Mouse (Mus musculus): ENCODE measurements around the gene Unc13b.
A peak's percentile ranks its signal among the peaks of the same experiment; 100 is the strongest.
"Not testable (repeated sequence)": the region's sequence is repeated elsewhere in the genome, so short reads cannot be mapped to it uniquely, and the experiment has no call there.

Gene Unc13b

DNA sequence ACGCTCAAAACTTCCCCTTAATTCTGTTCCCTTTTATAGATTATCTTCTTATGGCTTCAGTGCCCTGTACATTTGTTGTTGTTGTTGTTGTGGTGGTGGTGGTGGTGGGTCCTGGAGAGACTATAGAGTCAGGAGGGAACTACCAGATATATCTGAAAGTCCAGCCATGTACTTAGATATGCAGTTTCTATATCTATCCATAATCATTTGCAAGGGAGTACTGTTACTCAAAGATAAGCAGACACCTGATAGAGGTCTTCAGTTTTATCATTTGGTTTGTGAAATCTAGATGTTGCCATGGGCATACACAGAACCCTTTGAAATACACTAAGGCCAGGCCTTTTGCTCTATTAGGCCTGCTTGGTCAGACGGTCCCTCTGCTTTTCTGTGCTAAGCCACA is 55.8 kb downstream of the Unc13b start:
- no peak for DNase-seq

DNA sequence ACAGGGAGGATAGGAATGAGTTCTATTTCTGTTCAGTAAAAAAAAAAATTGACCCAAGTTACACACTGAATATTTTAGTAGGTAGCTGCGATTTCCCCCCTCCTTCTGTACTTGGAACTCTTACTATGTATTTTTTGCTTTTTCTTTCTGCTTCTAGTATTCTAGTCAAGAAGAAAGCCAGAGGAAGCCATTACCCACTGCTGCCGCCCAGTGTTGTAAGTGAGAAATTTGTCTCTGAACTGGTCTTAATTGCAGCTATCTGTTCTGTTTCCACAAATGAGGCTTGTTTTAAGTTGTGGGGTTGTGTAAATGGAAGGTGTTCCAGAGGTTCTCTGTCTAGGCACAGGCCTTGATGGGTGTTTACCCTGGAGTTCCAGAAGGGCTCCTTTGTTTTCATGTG is 56.2 kb downstream of the Unc13b start:
- DNase-seq: peak; percentile 63

- no peak for DNase-seq
These were observed 57.5 kb downstream of the Unc13b start for GRCm38 (mm10) chr4:43116249-43116648.

GRCm38 (mm10) chr4:43129750-43130149 is 71.0 kb downstream of the Unc13b start:
- no peak for DNase-seq

DNA sequence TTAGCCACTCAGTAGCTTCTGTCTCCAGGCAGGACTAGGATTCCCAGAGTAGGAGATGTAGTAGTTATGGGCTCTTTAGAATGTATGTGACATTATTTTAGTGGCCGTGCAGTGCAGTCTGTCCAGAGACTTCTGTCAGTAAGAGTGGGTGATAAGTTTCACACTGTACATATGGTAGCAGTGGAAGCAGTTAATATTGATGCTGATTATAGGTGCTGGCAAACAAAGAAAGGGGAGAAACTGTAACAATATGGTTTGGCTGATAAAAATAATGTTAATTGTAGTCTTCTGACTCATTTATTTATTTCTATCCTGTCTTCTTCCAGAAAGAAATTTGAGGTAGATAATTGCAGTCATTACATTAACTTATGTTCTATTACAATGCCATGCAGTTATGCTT is 83.9 kb downstream of the Unc13b start:
- DNase-seq: no peak

- not testable (repeated sequence) for DNase-seq
These were observed 93.7 kb downstream of the Unc13b start for GRCm38 (mm10) chr4:43152413-43152812.

DNA sequence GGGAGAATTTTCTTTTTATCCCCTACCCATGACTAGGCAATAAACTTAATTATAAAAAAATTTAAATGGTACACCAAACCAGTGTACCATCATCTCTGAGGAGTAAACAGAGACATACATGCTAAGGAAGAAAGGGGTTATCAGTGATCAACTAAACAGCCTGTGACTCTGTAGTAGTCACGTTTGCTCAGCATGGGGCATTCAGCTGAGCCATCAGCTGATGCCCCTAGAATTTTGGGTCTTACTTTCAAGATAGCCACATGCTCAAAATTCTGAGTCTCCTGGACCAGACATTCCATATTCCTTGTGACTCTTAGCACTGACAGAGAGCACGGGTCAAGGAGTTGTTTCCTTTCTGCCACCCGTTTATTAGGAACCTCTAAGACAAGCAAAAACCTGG is 101.3 kb downstream of the Unc13b start:
- DNase-seq: no peak

DNA sequence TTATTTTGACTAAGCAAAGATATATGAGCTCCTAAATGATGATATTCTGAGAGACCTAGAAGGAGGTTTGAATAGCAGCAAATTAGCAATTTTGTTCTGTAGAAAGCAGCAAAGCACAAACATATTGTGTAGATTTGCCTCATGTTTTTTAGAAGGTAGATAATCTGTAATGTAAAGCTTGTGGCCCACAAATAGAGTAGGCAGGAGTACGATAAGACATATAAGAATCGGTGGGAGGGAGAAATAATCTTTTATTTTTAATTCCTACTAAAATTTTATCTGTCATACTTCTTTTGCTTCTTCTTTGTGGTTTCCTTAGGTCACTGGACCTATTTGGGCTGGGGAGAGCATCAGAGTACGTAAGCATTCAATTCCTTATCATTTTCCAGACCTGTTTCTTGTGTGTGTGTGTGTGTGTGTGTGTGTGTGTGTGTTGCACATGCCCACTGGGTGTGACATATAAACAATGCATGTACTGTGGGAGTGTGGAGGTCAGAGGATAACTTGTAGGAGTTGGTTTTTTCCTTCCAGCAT is 102.4 kb downstream of the Unc13b start:
- DNase-seq: no peak

DNA sequence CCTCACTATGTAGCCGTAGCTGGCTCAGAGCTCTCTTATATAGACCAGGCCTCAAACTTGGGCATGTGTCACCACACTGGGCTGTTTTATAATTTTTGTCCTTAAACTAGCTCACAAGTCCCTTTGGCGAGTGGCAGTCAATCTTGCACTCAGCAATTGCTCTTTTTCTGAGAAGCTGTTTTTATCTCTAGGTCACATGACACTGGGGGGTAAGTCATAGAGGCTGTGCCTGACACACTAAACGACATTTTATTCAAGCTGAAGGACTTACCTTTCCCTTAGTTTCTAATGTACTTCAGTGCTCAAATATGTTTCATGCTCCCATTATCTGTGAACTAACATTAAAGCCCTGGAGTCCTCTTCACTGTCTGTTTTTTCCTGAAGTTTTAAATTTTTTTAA is 104.5 kb downstream of the Unc13b start:
- DNase-seq: no peak

DNA sequence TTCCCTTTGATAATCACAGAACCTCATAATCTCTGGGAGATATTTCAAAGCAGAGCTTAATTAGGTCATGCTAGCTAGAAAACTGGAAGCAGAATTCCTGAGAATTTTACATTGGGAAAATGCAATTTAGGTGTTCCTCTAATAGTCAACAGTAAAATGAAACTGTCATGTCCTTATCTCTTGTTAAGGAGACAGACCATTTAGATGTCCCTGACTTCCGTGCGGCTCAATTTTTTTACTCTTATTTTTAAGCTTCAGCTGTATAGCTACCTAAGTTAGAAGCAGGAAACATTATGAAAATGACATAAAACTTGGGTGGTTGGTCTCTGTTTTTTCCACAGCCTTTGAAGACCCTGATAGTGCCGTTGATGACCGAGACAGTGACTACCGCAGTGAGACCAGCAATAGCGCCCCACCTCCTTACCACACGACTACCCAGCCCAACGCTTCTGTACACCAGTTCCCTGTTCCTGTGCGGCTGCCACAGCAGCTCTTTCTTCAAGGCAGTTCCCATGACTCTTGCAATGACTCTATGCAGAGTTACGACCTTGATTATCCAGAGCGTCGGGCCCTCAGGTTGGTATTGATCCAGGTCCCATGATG is 106.8 kb downstream of the Unc13b start:
- DNase-seq: no peak

DNA sequence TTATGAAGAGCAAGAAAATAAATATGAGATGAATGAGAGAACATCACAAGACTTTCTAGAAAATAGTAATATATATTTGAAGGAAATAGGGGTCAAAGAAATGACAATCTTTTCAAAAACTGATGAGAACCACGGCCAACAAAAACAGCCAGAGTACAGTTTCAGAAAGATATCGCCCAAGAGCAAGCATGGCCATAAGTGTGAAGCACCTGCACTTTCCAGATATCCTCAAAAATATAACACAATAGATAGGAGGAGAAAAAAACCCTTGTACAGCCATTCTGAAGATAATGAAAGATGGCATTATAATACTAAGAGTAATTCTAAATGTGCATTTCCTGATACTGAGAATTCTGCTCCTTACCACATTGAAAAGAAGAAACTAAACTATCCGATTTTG is 111.3 kb downstream of the Unc13b start:
- no peak for DNase-seq

- DNase-seq: no peak
These were observed 118.4 kb downstream of the Unc13b start for GRCm38 (mm10) chr4:43177126-43177525.

GRCm38 (mm10) chr4:43182474-43183168 is 123.9 kb downstream of the Unc13b start:
- DNase-seq: no peak

- DNase-seq: no peak
These were observed 128.7 kb downstream of the Unc13b start for GRCm38 (mm10) chr4:43187439-43187838.

- no peak for DNase-seq
These were observed 130.6 kb downstream of the Unc13b start for GRCm38 (mm10) chr4:43189381-43189780.

DNA sequence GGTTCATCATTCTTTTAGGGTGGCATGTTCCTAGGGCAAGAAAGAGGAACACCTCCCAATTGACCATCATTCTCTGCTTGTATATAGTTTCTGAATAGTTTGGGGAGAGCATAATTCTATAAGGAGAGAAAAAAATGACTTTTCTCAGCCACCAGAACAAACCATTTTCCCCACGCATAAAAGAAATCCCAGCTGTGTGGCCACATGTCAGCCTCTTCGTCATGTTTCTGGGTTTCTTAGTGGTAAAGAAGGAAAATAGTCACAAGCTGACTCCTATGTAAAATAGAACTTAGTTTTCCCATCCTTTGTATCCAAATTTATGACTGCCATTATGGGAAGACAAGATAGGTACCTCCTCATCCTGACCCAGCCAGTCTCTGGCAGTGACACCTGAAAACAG is 146.2 kb downstream of the Unc13b start:
- no peak for DNase-seq

- no peak for DNase-seq
These were observed 146.8 kb downstream of the Unc13b start for GRCm38 (mm10) chr4:43205571-43205970.

- no peak for DNase-seq
These were observed 148.2 kb downstream of the Unc13b start for GRCm38 (mm10) chr4:43206989-43207388.

DNA sequence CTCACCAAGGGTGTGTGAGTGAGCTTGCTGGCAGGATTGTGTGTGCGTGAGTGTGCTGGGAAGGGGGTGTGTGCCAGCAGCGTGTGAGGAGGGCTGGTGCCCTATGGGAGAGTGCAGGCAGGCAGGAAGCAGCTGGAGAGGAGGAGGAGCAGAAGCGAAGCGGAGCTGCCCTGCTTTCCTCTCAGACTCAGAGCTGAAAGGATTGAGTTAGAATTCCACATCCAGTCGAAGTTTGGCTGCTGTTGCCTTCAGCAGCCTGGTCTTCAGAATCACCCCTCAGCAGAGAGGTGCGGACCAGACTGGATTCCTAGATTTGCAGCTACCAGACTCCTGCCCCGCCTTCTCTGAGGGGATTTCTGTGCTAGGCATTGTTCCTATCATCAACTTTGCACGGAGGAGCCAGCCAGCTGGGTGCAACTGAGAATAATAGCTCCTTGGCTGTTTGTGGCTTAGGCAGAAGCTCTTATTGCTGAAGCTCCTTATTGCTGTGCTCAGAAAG is 150.4 kb downstream of the Unc13b start:
- peak; percentile 4 for DNase-seq

DNA sequence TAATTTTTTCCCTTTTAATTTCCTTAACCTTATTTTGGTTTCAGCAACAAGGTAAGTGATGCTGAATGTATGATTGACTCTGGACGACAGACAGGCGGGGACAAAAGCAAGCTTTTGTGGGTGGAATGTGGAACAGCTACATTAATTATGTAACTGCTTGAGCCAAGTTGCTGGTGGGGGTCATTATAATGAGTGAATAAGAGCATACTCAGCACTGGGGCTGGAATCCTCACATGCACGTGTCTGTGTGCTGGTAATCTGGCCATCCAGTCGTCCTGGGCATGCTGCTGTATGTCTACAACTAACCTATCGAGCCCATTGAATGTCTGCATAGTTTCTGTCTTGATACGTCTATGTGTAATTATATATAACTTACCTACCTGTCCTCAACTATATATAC is 150.9 kb downstream of the Unc13b start:
- DNase-seq: no peak

- no peak for DNase-seq
These were observed 157.7 kb downstream of the Unc13b start for GRCm38 (mm10) chr4:43216491-43216890.

GRCm38 (mm10) chr4:43217997-43218396 is 159.2 kb downstream of the Unc13b start:
- DNase-seq: no peak

DNA sequence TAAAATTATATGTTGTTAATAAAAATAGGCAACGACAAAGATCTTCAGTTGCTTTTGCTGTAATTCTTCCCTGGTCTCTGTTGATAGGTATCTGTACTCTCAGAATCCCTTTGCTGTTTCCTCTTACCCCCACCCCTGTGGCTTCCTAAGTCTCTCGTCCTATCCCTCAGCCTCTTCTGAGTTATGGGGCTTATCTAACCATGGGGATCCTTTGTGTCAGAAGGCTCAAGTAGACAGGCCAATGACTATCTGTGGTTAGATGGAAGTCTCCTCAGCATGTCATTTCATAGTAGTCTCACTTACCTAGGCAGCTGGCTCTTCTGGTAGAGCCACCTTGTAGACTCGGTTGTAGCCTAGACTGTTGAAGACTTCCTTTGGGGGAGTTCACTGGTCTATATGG is 173.1 kb downstream of the Unc13b start:
- no peak for DNase-seq

DNA sequence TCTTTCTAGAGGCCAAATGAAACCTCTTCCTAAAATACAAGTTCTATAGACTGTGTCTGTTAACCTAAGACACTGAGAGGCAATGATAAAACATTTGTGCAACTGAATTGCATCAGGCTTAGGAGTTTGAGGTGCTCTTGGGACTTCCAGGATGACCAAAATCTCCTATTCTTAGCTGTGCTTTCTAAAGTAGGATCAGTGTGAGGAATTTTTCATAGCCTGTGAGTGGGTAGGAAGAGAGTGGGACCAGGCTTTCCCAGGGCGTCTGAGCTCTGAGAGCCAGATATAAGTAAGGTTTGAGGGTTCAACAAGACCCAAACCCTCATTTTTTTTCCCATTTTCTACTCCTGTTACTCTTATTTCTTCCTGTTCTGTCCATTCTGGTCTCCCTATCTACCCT is 174.2 kb downstream of the Unc13b start:
- no peak for DNase-seq

DNA sequence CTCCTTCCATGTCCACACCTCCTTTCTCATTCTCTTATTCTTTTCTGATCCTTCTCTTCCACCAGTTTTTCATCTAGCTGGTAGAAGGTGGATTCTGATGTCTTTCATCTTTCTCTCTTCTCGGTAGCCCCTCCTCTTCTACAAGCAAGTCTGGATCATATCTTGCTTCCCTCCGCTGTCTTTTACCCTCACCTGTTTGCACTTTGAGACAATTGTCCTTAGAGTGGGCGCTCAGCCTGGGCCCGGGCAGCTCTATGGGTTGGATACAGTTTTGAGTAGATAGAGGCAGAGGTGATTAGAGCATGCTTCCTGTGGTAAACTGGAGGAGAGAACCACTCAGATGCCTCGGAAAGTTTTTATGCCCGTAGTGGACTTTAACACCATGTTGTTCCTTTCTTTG is 174.7 kb downstream of the Unc13b start:
- DNase-seq: no peak
